Mouse (Mus musculus) intestine, embryonic 14.5 days (tissue): Measurements from ENCODE around the gene Klhl3. TPM values are rescaled to one million over a fixed set of nuclear protein-coding genes. Genes with fewer than 3 reads are reported as not detected.

ENCODE experiments used
- ATAC-seq: fragments of 200-750 bp; cut with Nextera tagmentation; replicated peaks from 2 replicates; pipeline ENCODE4 v1.8.0; 2017; ENCODE audit warnings: low read depth, moderate number of reproducible peaks, moderate TSS enrichment, moderate library complexity; ENCODE audit not compliant: low FRiP score, low TSS enrichment
- DNase-seq: peaks from one replicate; pipeline ENCODE4 v3.0.0-alpha.2; 2018; ENCODE audit warnings: low spot score
- H3K27ac ChIP-seq: fragments of 300-500 bp; sonication (generic); 2 replicates; pipeline ENCODE4 v1.5.1; 2014; ENCODE audit warnings: low read depth, mild to moderate bottlenecking, control low read depth
- H3K27me3 ChIP-seq: fragments of 300-500 bp; sonication (generic); replicated peaks from 2 replicates; pipeline ENCODE4 v1.6.1; 2014; ENCODE audit warnings: low read length, control low read depth; ENCODE audit not compliant: control insufficient read depth, insufficient read depth
- H3K36me3 ChIP-seq: fragments of 300-500 bp; sonication (generic); 2 replicates; pipeline ENCODE4 v1.6.1; 2014; ENCODE audit warnings: low read length, control low read depth; ENCODE audit not compliant: control insufficient read depth, insufficient read depth
- H3K4me1 ChIP-seq: fragments of 300-500 bp; sonication (generic); replicated peaks from 2 replicates; pipeline ENCODE4 v1.6.1; 2014; ENCODE audit warnings: low read length, control low read depth, mixed read lengths; ENCODE audit not compliant: control insufficient read depth, insufficient read depth
- H3K4me2 ChIP-seq: fragments of 300-500 bp; sonication (generic); 2 replicates; pipeline ENCODE4 v1.6.1; 2014; ENCODE audit warnings: low read length
- H3K4me3 ChIP-seq: fragments of 300-500 bp; sonication (generic); 2 replicates; pipeline ENCODE4 v1.5.1; 2014; ENCODE audit warnings: low read depth, low read length, control low read depth, mixed read lengths
- H3K9ac ChIP-seq: fragments of 300-500 bp; sonication (generic); 2 replicates; pipeline ENCODE4 v1.6.1; 2014; ENCODE audit warnings: mild to moderate bottlenecking, low read length
- H3K9me3 ChIP-seq: fragments of 300-500 bp; sonication (generic); 2 replicates; pipeline ENCODE4 v1.6.1; 2016; ENCODE audit warnings: low read length, control low read depth; ENCODE audit not compliant: control insufficient read depth
- WGBS: fragments of 180-500 bp; shearing (Covaris S2); extraction: QIAGEN DNeasy Blood & Tissue Kit; methylation state at CpG from one replicate; pipeline ENCODE4 v1.1.7; 2014; 5-methylcytosine and 5-hydroxymethylcytosine counted together
- polyA plus RNA-seq: library from polyadenylated mRNA; unstranded; fragments of >200 nt; fragmentation: Nextera tagmentation; extraction: Ambion mirVana; gene quantifications from 2 replicates; pipeline ENCODE4 v1.2.1, GENCODE M21; 2014

The Klhl3 gene
- polyA plus RNA-seq = 3.0 and 3.3 TPM in 2 replicates

DNA sequence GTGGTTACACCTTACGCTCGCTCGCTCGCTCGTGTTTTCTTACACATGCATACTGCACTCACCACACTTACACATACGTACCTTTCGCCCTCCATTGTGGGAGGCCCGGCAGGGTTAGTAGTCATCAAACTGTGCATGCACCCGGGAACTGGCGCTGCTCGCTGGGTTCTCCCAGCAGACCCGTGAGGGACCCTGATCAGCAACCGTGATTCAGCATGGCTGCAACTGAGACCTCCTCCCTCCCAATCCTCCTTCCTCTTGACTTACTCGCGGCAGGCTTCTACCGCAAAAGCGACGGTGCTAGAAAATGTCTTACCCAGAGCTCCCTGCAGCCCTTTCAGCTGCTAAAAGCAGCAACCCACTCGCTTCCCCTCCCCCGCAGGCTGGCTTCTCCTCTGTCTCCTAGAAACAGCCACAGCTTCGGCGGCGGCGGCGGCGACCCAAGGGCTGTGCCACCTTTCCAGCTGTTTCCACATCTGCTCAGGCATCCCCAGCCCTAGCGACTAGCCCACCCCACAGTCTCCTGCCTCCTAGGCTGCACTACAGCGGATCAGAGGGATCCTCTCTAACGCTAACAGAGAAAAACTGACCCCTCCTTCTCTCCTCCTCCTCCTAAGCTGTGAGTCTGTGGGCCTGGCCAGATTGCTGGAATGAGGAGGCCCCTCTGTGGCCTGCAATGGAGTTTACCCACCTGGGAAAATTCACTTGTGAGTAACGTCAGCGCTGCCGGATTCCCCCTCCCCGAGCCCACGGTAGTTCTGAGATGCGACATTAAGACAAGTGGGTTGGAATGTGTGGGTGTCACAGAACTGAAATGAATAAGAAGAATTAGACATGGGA is at the start of gene Klhl3:
TSS of gene Klhl3 (minus strand) at position 532 of the 840 bp plus-strand sequence.
- no peaks in the 10 kb centered on the region for H3K27me3 ChIP-seq
- peaks cover 18% of the 10 kb centered on the region for H3K4me1 ChIP-seq
- H3K36me3 ChIP-seq = no peaks in the 10 kb centered on the region
- DNase-seq (peak; percentile 89), ATAC-seq (peak; percentile 79)
- WGBS = under 1% methylated on average over 35 of the region's 35 CpGs
- H3K4me2 ChIP-seq = peak within 1 kb of the TSS; percentile 90
- peak within 1 kb of the TSS; percentile 62 for H3K4me3 ChIP-seq
- H3K9ac ChIP-seq = peak within 1 kb of the TSS; percentile 59
- H3K9me3 ChIP-seq = no peaks in the 10 kb centered on the region
- H3K27ac ChIP-seq = peak within 1 kb of the TSS; percentile 69

DNA sequence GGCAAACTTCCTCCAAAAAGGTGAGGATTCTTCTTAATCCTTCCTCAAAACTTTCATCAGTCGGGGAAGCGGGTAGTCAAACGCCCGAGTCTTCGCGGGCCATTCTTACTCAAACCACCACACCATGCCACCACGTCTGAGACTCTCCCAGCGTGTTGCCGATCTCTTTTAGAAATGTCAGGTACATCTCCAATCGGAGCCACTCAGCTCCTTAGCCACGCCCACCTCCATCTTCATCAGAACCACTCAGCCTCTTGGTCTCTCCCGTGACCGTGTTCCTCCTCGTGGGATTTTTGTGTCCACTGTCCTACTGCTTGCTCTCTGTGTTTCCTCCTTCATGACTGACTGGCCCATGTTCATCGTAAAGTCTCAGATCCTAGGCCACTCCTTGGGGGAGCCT is 47.4 kb upstream of the Klhl3 start:
- Histone ChIP-seq H3K4me3 (no peak overlapping the region), H3K9ac (no peak overlapping the region), H3K27me3 (no peaks in the 10 kb centered on the region), H3K4me1 (no peaks in the 10 kb centered on the region), H3K27ac (no peak overlapping the region), H3K9me3 (0 out of 2 replicates have a peak, but pooled peaks cover 4% of the 10 kb centered on the region), H3K36me3 (peaks cover 22% of the 10 kb centered on the region), H3K4me2 (no peak overlapping the region)
- ATAC-seq (no peak), DNase-seq (no peak)
- 97% methylated on average over 15 of the region's 15 CpGs for WGBS

DNA sequence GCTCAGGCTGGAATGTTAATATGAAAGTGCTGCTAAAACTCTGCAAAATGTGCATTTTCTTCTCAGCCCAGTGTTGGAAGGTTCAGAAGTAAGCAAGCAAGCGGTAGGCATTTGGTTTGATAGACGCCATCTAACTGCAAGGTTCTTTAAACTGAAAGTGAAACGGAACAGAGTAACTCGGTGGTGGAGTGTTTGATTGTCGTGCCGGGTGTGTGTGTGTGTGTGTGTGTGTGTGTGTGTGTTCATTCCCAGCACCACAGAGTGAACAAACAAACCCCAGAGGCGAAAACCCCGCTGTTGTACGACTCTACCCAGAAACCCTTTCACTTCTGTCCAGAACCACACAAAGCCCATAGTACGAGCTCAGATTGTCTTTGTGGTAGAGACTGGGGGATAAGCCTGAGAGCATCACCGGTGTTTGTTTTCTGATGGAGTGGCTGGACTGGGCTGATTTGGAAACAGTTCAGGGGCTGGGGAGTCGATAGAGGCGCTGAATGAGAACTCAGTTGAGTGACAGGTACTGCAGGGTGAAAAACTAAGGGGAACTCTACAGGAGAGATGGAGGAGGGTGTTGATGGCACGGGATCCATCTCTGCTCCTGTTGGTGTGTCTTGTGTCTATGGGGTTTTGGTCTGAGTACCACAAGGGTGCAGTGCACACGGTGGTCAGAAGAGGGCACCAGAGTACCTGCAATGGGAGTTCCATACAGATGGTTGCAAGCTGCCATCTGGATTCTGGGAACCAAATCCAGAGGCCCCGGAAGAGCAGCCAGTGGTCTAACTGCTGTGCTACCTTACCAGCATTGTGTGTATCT is 44.9 kb upstream of the Klhl3 start:
- Histone ChIP-seq H3K4me3 (peak overlapping the region; percentile 73), H3K9me3 (0 out of 2 replicates have a peak, but pooled peaks cover 4% of the 10 kb centered on the region), H3K27ac (0 out of 2 replicates have a peak overlapping the region, but pooled peaks have one; percentile 6), H3K27me3 (no peaks in the 10 kb centered on the region), H3K4me2 (peak overlapping the region; percentile 84), H3K36me3 (peaks cover 14% of the 10 kb centered on the region), H3K9ac (peak overlapping the region; percentile 68), H3K4me1 (no peaks in the 10 kb centered on the region)
- peak; percentile 95 for DNase-seq
- 15% methylated on average over 16 of the region's 16 CpGs for WGBS
- peak; percentile 48 for ATAC-seq

DNA sequence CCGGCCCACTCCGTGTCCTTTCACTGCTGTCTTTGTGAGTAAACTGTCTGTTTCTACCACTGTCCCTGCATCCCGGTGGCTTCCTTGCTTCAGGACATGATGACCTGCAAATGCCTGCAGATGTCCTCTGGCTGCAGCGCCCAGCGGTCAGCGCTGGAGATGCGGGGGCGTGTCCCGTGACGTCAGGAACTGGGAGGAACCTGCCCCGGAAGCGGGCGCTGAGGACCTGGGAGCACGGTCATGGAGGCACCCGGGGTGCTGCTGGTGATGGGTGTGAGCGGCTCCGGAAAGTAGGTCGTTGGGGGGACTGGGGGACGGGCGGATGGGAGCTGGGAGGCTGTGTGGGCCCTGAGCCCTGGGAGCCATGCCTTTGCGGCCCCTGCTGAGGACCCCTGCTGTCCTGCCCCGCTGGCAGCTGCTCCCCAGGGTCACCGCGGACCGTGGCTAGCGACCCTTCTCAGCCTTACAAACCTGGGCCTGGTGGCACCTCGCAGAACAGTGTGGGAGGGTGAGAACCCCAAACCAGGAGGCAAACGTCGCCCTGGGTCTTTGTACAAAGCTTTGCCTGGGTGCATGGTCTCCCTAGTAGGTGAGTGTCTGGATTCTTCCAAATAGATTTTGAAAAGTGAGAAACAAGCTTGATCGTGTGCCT is 44.2 kb upstream of the Klhl3 start, which contains the start of gene Idnk:
TSS of gene Idnk (plus strand) at position 203 of the 652 bp plus-strand sequence.
- ATAC-seq = peak; percentile 84
- WGBS = under 1% methylated on average over 30 of the region's 30 CpGs
- Histone ChIP-seq H3K27ac (0 out of 2 replicates have a peak within 1 kb of the TSS, but pooled peaks have one; percentile 6), H3K4me1 (no peaks in the 10 kb centered on the region), H3K9ac (peak within 1 kb of the TSS; percentile 68), H3K36me3 (peaks cover 14% of the 10 kb centered on the region), H3K4me2 (peak within 1 kb of the TSS; percentile 84), H3K27me3 (no peaks in the 10 kb centered on the region), H3K9me3 (0 out of 2 replicates have a peak, but pooled peaks cover 2% of the 10 kb centered on the region), H3K4me3 (peak within 1 kb of the TSS; percentile 73)
- peak; percentile 95 for DNase-seq

DNA sequence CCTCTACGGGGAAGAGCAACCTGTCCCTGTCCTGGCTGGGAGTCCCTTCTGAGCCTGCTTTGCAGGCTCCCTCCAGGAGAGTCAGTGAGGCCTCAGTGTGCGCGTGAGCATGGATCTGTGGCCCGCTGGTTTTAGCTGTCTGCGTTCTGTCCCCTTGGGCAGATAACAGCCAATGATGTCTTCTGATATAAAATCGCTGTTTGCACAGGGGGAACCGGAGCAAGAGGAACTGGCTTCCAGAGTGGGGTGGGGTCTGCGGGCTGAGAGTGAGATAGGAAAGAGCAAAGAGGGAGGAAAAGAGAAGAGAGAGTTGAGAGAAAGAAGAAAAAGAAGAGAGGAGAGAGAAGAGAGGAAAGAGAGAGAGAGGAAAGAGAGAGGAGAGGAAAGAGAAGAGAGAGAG is 43.6 kb upstream of the Klhl3 start:
- Histone ChIP-seq H3K4me2 (peak overlapping the region; percentile 84), H3K27me3 (no peaks in the 10 kb centered on the region), H3K4me1 (no peaks in the 10 kb centered on the region), H3K9ac (peak overlapping the region; percentile 68; the same call in 1 of the 2 replicates), H3K27ac (no peak overlapping the region), H3K9me3 (0 out of 2 replicates have a peak, but pooled peaks cover 2% of the 10 kb centered on the region), H3K4me3 (peak overlapping the region; percentile 73), H3K36me3 (peaks cover 14% of the 10 kb centered on the region)
- 0 out of 2 replicates have a peak, but pooled peaks have one; percentile 14 for ATAC-seq
- DNase-seq = no peak
- 21% methylated on average over 8 of the region's 8 CpGs for WGBS

DNA sequence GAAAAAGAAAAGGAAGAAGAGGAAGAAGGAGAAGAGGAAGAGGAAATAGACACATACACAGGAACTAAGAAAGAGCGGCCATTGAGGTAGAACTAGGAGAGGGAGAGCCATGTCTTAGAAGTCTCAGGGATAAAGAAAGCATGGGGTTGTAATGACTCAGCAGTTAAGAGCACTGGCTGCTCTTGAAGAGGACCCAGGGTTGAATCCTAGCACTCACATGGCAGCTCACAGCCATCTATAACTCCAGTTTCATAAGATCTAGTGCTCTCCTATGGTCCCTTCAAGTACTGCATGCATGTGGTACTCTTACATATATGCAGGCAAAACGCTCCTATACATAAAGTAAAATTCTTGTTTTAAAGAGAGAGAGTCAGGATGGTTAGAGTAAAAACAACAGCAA is 42.6 kb upstream of the Klhl3 start:
- DNase-seq (no peak), ATAC-seq (no peak)
- Histone ChIP-seq H3K4me3 (no peak overlapping the region), H3K9me3 (0 out of 2 replicates have a peak, but pooled peaks cover 2% of the 10 kb centered on the region), H3K36me3 (peaks cover 10% of the 10 kb centered on the region), H3K27me3 (no peaks in the 10 kb centered on the region), H3K4me2 (no peak overlapping the region), H3K27ac (no peak overlapping the region), H3K4me1 (no peaks in the 10 kb centered on the region), H3K9ac (no peak overlapping the region)
- WGBS = 86% methylated on average over 2 of the region's 2 CpGs

DNA sequence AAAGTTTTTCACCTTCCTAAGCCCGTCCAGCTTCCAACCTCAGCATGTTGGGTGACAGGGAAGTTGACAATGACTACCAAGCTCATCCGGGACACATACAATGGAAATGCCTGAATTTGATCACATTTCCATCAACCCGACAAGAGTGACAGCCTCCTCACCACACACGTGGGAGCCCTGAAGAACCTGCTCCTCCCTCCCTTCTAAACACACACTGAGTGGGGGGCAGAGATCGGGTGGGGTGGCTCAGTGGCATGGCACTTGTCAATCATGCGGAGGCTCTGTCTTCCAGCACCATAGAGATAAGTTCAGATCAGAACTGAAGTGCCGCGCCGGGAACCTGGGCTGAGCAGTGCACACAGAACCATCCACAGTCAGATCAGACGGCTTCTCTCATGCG is 37.0 kb upstream of the Klhl3 start:
- H3K27me3 ChIP-seq = no peaks in the 10 kb centered on the region
- H3K9me3 ChIP-seq = 0 out of 2 replicates have a peak, but pooled peaks cover 5% of the 10 kb centered on the region
- H3K36me3 ChIP-seq = no peaks in the 10 kb centered on the region
- 79% methylated on average over 11 of the region's 11 CpGs for WGBS
- no peak overlapping the region for H3K9ac ChIP-seq
- no peak overlapping the region for H3K4me2 ChIP-seq
- no peak overlapping the region for H3K4me3 ChIP-seq
- H3K4me1 ChIP-seq = no peaks in the 10 kb centered on the region
- no peak overlapping the region for H3K27ac ChIP-seq
- DNase-seq (no peak), ATAC-seq (no peak)

DNA sequence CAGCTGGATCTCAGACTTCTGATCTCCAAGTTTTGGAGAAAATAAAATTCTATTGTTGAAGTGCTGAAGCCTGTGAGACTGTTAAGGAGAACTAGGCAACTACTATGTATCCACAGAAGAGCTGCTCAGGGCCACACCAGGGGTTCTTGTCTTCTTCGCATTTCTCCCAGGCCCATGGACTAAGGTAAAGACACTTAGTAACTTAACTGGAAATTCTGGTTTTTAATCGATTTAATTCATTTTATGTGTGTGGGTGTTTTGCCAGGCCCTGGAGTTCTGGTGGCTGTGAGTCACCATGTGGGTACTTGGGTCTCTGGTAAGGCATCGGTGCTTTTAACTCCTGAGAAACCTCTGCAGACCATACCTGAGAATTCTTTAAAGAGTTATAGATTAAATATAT is 36.2 kb upstream of the Klhl3 start:
- DNase-seq (no peak), ATAC-seq (no peak)
- Histone ChIP-seq H3K4me3 (no peak overlapping the region), H3K9me3 (0 out of 2 replicates have a peak, but pooled peaks cover 5% of the 10 kb centered on the region), H3K4me1 (no peaks in the 10 kb centered on the region), H3K27ac (no peak overlapping the region), H3K27me3 (no peaks in the 10 kb centered on the region), H3K9ac (no peak overlapping the region), H3K36me3 (no peaks in the 10 kb centered on the region), H3K4me2 (no peak overlapping the region)
- 88% methylated on average over 3 of the region's 3 CpGs for WGBS
